Mouse (Mus musculus) testis, adult 2 months (tissue): ENCODE measurements around the gene Svs1.

ENCODE experiments used
- CTCF ChIP-seq: fragments of 200-500 bp; IDR thresholded peaks from 2 replicates; pipeline ENCODE4 v1.5.1; 2012; ENCODE audit warnings: low read depth, mild to moderate bottlenecking, inconsistent platforms, low read length, moderate library complexity; ENCODE audit not compliant: control insufficient read depth, insufficient read depth, insufficient replicate concordance
- POLR2A ChIP-seq: fragments of 200-500 bp; IDR thresholded peaks from 2 replicates; pipeline ENCODE4 v1.6.1; 2012; ENCODE audit warnings: low read depth, mild to moderate bottlenecking, inconsistent platforms, low read length, moderate library complexity; ENCODE audit not compliant: control insufficient read depth

- no peak for TF ChIP-seq CTCF
- no peak for TF ChIP-seq POLR2A
Measured at GRCm38 (mm10) chr6:48967868-48968267, 18.8 kb upstream of the Svs1 start.
